Mouse (Mus musculus) cerebellum, adult 11 months (tissue): ENCODE measurements around the gene Wdr83.

Experiments
- DNase-seq: peaks from one replicate; pipeline ENCODE4 v3.0.0; 2022

The Wdr83 gene

DNA sequence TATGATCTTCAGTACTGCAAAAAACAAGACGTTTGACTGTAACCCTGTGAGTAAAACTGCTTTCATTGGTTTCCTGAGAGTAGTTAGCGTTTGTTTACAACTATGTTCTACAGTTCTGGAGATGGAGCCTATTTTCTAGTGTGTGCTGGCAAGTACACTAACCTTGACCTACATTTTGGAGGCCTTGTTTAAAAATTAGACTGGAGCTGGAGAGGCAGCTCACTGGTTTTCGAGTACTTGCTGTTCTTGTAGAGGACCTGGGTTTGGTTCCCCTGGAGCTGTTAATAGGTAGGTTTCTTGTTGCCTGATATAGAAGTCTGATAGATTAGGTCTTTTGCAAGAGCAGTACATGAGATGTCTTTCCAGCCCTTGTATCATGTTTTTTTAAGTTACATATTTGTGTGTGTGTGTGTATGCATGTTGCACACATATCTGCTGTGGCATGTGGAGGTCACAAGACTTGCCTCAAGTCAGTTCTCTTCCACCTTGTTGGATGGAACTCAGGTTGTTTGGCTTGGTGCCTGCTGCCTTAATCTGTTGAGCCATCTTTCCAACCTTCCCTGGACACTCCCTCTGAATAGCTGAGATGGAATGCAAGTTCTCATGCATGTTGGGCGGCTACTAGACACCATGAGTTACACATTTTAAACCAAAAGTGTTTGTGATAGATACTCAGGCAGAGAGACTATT, 48.3 kb downstream of the Wdr83 start:
- DNase-seq = no peak

DNA sequence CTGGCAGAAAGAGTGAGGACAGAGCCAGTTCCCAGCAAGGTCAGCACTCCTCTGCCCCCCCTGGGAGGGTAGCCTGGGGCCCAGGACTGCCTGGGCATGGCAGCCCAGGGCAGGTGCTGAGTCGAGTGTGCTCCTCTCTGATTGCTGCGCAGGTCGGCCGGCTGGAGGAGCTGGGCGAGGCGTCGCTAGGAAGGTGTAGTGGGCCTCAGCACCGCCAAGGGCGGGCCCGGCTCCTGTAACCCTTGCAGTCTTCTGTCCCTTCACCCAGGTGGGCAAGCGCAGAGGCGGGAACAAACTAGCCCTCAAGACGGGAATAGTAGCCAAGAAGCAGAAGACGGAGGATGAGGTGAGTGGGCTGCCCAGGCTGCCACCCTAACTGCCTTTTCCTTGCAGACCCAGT, 51.8 kb downstream of the Wdr83 start:
- no peak for DNase-seq

DNA sequence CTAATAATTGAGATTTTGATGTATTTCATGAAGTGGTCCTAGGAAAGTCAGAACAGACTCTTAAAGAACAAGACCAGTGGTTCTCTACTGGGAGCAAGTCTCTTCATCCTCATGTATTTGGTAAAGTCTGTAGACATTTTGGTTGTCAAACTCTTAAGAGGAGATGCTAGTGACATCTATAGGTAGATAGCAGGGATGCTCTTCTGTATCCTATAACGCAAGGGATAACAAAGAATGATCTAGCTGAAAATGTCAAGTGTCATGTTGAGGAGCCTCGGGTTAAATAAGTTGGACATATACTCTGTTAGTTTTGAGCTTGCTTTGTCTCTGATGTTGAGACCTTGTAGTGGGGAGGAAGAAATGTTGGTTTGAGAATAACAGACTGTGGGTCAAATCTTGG, 53.2 kb downstream of the Wdr83 start:
- DNase-seq = no peak

DNA sequence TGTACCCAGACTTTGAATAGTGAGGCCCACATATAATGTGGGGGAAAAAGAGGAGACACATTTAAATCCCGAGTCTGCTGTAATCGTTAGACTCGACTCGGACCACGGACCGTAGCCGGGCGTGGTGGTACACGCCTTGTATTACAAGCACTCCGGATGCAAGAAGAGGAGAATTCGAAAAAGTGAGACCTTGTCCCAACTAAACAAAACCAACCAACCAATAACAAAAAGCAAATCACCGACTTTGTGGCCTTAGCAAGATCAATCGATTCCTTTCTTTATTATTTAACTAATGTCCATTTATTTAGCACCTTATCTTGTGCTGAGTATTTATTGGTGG, 53.6 kb downstream of the Wdr83 start:
- no peak for DNase-seq

DNA sequence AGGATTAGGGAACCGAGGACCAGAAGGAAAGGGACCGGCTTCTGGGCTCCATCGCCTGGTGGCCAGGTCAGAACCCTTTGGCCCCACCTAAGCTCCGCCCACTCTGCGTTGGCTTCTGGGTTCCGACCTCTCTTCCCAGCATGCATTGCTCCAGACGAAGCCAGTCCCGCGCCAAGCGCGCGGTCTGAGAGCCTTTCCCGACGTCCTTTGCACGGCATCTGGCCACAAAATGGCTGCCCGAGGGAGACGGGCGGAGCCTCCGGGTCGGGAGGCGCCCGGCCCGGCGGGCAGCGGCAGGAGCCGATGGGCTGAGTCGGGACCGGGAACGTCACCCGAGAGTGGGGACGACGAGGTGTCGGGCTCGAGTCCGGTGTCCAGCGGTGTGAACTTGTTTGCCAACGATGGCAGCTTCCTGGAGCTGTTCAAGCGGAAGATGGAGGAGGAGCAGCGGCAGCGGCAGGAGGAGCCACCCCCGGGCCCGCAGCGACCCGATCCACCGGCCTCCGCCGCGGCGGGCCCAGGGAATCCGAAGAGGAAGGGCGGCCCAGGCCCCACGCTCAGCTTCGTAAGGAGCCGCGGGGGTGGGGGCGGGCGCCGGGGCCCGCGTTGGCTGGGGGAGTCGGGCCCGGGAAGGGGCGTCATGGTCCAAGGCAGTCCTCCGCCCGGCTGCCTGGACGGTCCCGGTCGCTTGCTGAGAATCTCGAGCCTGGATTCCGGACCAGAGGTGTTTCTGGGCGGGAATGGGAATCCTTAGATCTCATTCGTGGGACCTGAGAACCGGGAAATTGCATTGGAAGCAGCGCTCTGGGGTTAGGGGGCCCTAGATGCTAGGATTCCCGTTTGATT, 54.2 kb downstream of the Wdr83 start, which contains the start of gene Trir:
Gene Trir (plus strand): TSS at position 154 of the 846 bp plus-strand sequence.
- peak; percentile 96 for DNase-seq

DNA sequence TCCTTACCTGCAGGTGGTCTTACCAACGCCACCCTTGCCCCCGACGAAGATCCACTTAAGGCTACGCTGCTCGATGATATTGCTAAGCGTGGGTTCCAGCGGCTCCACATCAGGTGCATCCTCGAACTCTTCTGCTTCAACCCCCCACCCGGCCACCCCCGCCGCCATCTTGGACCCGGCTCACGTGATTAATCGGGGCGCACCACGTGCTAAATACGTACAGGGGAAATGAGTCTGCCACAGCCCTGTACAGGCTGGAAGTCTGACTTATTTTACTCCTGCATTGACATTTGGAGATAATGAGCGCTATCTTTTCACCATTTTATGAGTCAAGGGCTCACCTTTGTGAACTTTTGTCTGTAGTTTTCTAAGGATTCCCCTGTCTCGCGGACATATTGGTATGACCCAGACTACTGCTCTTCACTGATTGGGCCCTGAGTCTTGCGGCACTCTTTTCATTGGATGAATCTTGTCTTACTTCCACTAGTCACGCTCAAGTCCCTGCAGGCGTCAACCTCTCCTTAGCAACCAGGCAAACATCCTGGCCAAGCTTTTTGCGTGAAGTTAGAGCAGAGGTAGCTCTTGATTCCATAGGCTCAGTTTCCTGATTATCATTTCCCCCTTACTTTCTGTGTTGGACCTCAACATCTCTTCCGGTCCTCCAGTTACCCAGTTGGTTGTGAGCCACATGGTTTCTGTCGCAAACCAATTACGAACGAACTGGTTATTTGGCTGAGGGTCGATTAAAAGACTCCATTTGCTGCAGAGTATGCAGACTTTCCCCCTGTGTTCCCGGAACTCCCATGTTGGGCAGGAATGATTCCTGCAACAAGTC, 55.8 kb downstream of the Wdr83 start, which contains the start of gene Asna1:
Gene Asna1 (minus strand): TSS at position 184 of the 835 bp plus-strand sequence.
- peak; percentile 72 for DNase-seq
